Mouse (Mus musculus) small intestine, adult 2 months (tissue): ENCODE data around the gene Vps54.
A peak's percentile ranks its signal among the peaks of the same experiment; 100 is the strongest.

Experiments used
- CTCF ChIP-seq: fragments of 200-500 bp; IDR thresholded peaks from 2 replicates; pipeline ENCODE4 v1.5.1; 2012; ENCODE audit warnings: low read depth, mild to moderate bottlenecking, control low read depth, inconsistent platforms, low read length, moderate library complexity, mixed read lengths; ENCODE audit not compliant: insufficient replicate concordance, insufficient read length; ENCODE audit errors: extremely low read depth
- POLR2A ChIP-seq: fragments of 200-500 bp; IDR thresholded peaks from 2 replicates; pipeline ENCODE4 v1.6.1; 2012; ENCODE audit warnings: low read depth, mild to moderate bottlenecking, control low read depth, inconsistent platforms, low read length, moderate library complexity

DNA sequence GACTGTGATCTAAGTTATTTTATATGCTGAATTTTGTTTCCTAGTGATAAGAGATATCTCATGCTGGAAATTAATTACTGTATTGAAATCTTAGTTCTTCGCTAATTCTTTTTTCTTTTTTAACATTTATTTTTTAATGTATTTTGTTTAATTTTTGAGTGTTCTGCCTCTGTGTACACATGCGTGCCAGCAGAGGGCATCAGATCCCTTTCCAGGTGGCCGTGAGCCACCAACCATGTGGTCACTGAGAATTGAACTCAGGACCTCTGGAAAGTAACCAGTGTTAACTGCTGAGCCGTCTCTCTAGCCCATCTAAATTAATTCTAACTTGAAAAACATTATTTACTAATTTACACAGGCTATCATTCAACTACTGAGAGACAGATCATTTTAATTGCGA, 69.0 kb downstream of the Vps54 start:
- TF ChIP-seq CTCF, result peak; percentile 71; the same call in 1 of the 2 replicates
- no peak for TF ChIP-seq POLR2A
